Mouse (Mus musculus): ENCODE data around the gene Ankrd63. TPM values are rescaled to one million over a fixed set of nuclear protein-coding genes. Genes with fewer than 3 reads are reported as not detected.

Gene Ankrd63
- polyA plus RNA-seq, 1 experiment from 2014 or later, result 0.11 TPM

DNA sequence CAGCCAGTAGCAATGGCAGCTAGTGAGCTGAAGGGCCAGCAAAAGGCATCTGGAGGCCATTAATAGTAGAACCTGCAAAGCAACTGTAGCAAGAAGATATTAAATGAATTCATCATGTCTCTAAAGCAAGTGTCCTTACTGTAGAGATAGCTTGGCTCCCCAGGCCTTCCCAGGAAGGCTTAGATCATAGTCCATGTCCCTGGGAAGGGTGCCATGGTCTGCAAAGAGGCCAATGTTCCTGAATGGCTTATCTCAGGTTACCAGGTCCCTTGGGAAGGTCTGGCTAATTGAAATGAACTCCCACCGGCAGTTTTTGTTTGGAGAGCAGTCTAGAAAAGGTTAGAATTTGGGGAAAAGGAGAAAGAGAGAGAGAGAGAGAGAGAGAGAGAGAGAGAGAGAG lies 32.0 kb downstream of the Ankrd63 start:
- Histone ChIP-seq H3K27ac (replicated peaks) (no peak overlapping the region), H3K4me2 (replicated peaks; ENCODE audit: low read depth) (no peak overlapping the region), H3K4me1 (replicated peaks; ENCODE audit: control insufficient read depth, insufficient read depth) (0 out of 2 replicates have a peak, but pooled peaks cover 2% of the 10 kb centered on the region), H3K4me3 (ENCODE audit: low read depth, low read length) (no peak overlapping the region), H3K27me3 (ENCODE audit: control insufficient read depth, insufficient read depth, low read length) (0 out of 2 replicates have a peak, but pooled peaks cover 2% of the 10 kb centered on the region), H3K36me3 (ENCODE audit: control insufficient read depth, insufficient read depth, low read length) (no peaks in the 10 kb centered on the region), H3K9me3 (ENCODE audit: control insufficient read depth, low read length) (no peaks in the 10 kb centered on the region), H3K9ac (ENCODE audit: low read length) (no peak overlapping the region)
- DNase-seq (ENCODE audit: low spot score), result no peak
- no peak for ATAC-seq (ENCODE audit: low FRiP score, low TSS enrichment)
- WGBS, result 67% methylated on average over 1 of the region's 1 CpGs
- no peak for TF ChIP-seq EP300 (optimal IDR thresholded peaks at IDR 0.05)
- TF ChIP-seq CTCF (IDR thresholded peaks at IDR 0.05; ENCODE audit: low read depth), result no peak

DNA sequence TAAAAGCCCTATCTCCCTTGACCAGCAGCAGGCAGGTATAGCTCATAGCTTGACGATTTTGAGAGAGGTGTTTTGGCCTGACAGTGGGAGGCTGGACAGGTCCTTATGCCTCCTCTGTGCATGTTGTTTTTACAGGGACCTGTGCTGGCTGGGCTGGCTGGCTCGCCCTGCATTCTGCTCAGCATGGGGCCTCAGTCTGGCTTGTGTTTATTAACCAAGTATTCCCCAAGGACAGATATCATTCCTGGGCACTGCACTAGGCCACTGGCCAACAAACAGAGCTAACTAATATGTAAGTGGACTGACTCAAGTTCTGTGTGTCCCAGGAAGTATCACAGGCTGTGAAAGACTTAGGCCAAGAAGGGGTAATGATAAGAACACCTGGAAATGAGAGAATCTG lies 34.0 kb downstream of the Ankrd63 start:
- peak; percentile 42; the same call in 1 of the 2 replicates for ATAC-seq (ENCODE audit: low FRiP score, low TSS enrichment)
- 44% methylated on average over 2 of the region's 2 CpGs for WGBS

DNA sequence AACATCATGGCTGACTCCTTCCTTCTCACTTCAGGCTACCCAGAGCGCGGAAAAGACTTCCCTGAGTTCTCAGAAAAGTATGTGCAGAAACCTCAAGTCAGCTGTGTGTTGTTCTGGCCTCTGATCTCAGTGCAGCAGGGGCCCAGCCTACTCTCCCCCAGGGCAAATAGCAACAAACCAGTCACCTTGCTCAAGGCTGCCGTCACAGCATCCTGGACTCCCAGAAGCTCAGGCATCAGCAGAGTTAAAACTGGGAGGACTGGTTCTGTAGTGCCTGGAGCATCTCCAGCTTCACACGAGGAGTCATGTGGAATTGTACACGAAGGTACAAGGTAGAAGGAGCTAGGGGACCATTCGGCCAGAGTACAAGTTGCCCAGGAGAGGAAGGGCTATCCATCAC lies 34.5 kb downstream of the Ankrd63 start:
- Histone ChIP-seq H3K27me3 (ENCODE audit: control insufficient read depth, insufficient read depth, low read length) (no peaks in the 10 kb centered on the region), H3K36me3 (ENCODE audit: control insufficient read depth, insufficient read depth, low read length) (no peaks in the 10 kb centered on the region), H3K9me3 (ENCODE audit: control insufficient read depth, low read length) (no peaks in the 10 kb centered on the region), H3K27ac (replicated peaks) (no peak overlapping the region; the same call in 1 of the 2 replicates), H3K4me2 (replicated peaks; ENCODE audit: low read depth) (no peak overlapping the region), H3K9ac (ENCODE audit: low read length) (no peak overlapping the region), H3K4me1 (replicated peaks; ENCODE audit: control insufficient read depth, insufficient read depth) (no peaks in the 10 kb centered on the region), H3K4me3 (ENCODE audit: low read depth, low read length) (no peak overlapping the region)
- 50% methylated on average over 6 of the region's 6 CpGs for WGBS
- no peak; the same call in 1 of the 2 replicates for ATAC-seq (ENCODE audit: low FRiP score, low TSS enrichment)
- DNase-seq (ENCODE audit: low spot score), result no peak
- no peak for TF ChIP-seq CTCF (IDR thresholded peaks at IDR 0.05; ENCODE audit: low read depth)
- TF ChIP-seq EP300 (optimal IDR thresholded peaks at IDR 0.05), result no peak

More for the DNA sequence above, 34.0 kb downstream of the Ankrd63 start:
- Histone ChIP-seq H3K4me1 (replicated peaks; ENCODE audit: control insufficient read depth, insufficient read depth) (no peaks in the 10 kb centered on the region), H3K9me3 (ENCODE audit: control insufficient read depth, low read length) (no peaks in the 10 kb centered on the region), H3K27me3 (ENCODE audit: control insufficient read depth, insufficient read depth, low read length) (no peaks in the 10 kb centered on the region), H3K4me2 (replicated peaks; ENCODE audit: low read depth) (no peak overlapping the region), H3K4me3 (ENCODE audit: low read depth, low read length) (no peak overlapping the region), H3K9ac (ENCODE audit: low read length) (no peak overlapping the region), H3K36me3 (ENCODE audit: control insufficient read depth, insufficient read depth, low read length) (no peaks in the 10 kb centered on the region), H3K27ac (replicated peaks) (no peak overlapping the region; the same call in 1 of the 2 replicates)
- no peak for TF ChIP-seq EP300 (optimal IDR thresholded peaks at IDR 0.05)
- no peak for TF ChIP-seq CTCF (IDR thresholded peaks at IDR 0.05; ENCODE audit: low read depth)
- DNase-seq (ENCODE audit: low spot score), result no peak

DNA sequence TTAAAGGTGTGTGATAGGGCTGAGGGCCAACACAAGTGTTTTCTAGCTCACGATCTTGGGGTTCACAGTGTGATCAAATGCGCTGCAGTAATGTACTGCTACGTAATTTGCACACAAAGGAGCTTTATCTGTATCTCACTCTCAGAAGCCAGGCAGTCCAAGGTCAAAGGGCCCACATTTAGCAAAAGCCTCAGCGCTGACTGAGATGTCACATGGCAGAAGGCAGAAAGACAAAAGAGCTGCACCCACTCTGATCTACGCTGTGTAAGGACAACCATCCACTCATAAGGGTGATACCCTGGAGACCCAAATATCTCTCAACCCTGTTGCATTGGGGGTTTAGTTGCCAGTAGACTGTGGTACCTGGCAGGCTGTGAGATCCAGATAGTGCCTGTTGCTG lies 36.6 kb downstream of the Ankrd63 start:
- no peak for TF ChIP-seq EP300 (optimal IDR thresholded peaks at IDR 0.05)
- no peak for TF ChIP-seq CTCF (IDR thresholded peaks at IDR 0.05; ENCODE audit: low read depth)
- ATAC-seq (ENCODE audit: low FRiP score, low TSS enrichment), result no peak
- H3K4me3 ChIP-seq (ENCODE audit: low read depth, low read length), result no peak overlapping the region
- H3K4me2 ChIP-seq (replicated peaks; ENCODE audit: low read depth), result no peak overlapping the region
- H3K27ac ChIP-seq (replicated peaks), result no peak overlapping the region
- H3K9me3 ChIP-seq (ENCODE audit: control insufficient read depth, low read length), result no peaks in the 10 kb centered on the region
- no peaks in the 10 kb centered on the region for H3K36me3 ChIP-seq (ENCODE audit: control insufficient read depth, insufficient read depth, low read length)
- no peak for DNase-seq (ENCODE audit: low spot score)
- no peak overlapping the region for H3K9ac ChIP-seq (ENCODE audit: low read length)
- H3K4me1 ChIP-seq (replicated peaks; ENCODE audit: control insufficient read depth, insufficient read depth), result 0 out of 2 replicates have a peak, but pooled peaks cover 2% of the 10 kb centered on the region
- H3K27me3 ChIP-seq (ENCODE audit: control insufficient read depth, insufficient read depth, low read length), result no peaks in the 10 kb centered on the region
- WGBS, result 58% methylated on average over 5 of the region's 5 CpGs

DNA sequence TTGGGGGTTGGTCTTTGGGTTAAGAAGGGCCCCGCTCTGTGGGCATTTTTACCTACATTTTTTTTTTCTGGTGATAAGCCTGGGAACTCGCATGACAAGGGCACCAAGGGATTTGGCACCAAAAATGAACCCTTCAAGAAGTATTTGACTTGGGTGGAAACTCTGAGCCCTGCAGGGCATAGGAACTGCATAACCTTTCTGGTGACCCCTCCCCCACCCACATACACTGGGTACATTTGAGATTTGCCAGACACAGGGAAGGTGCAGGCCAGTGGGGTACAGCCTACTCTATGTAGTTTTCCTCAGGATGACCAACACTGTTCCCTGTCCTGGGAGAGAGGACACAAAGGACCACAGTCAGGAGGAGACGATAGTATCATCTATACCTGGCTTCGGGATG lies 38.1 kb downstream of the Ankrd63 start:
- DNase-seq (ENCODE audit: low spot score), result no peak
- 79% methylated on average over 4 of the region's 4 CpGs for WGBS
- no peak overlapping the region for H3K27ac ChIP-seq (replicated peaks)
- no peaks in the 10 kb centered on the region for H3K9me3 ChIP-seq (ENCODE audit: control insufficient read depth, low read length)
- H3K4me1 ChIP-seq (replicated peaks; ENCODE audit: control insufficient read depth, insufficient read depth), result 0 out of 2 replicates have a peak, but pooled peaks cover 2% of the 10 kb centered on the region
- TF ChIP-seq EP300 (optimal IDR thresholded peaks at IDR 0.05), result no peak
- no peak for TF ChIP-seq CTCF (IDR thresholded peaks at IDR 0.05; ENCODE audit: low read depth)
- H3K4me2 ChIP-seq (replicated peaks; ENCODE audit: low read depth), result no peak overlapping the region
- H3K27me3 ChIP-seq (ENCODE audit: control insufficient read depth, insufficient read depth, low read length), result no peaks in the 10 kb centered on the region
- H3K4me3 ChIP-seq (ENCODE audit: low read depth, low read length), result no peak overlapping the region
- H3K9ac ChIP-seq (ENCODE audit: low read length), result no peak overlapping the region
- ATAC-seq (ENCODE audit: low FRiP score, low TSS enrichment), result no peak
- no peaks in the 10 kb centered on the region for H3K36me3 ChIP-seq (ENCODE audit: control insufficient read depth, insufficient read depth, low read length)

DNA sequence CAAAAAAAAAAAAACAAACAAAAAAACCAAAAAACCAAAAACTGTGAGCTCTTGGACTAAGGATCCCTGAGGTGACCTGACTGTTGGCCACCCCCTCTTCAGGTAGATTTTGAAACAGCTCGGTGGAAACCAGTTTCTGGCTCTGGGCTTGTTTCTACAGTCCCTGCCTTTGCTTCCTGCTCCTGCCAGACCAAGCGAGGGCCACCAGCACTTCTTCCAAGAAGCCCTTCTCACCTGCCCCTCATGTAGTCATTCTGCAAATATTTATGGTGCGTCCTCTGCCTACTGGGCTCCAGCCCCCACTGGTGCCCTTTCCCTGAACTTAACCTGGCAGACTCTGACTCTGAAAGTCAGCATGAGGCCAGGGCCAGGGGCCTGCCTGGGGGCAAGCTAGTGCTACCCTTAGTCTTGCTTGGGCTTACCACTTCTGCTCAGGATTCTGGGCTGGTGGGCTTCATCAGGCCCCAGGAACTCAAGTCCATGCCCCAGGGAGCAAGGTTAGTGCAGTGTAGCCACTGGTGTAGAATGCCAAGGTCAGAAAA lies 38.7 kb downstream of the Ankrd63 start:
- no peak for TF ChIP-seq CTCF (IDR thresholded peaks at IDR 0.05; ENCODE audit: low read depth)
- no peak for TF ChIP-seq EP300 (optimal IDR thresholded peaks at IDR 0.05)
- ATAC-seq (ENCODE audit: low FRiP score, low TSS enrichment), result no peak

More for the DNA sequence above, 38.7 kb downstream of the Ankrd63 start:
- 57% methylated on average over 3 of the region's 3 CpGs for WGBS
- Histone ChIP-seq H3K4me1 (replicated peaks; ENCODE audit: control insufficient read depth, insufficient read depth) (0 out of 2 replicates have a peak, but pooled peaks cover 2% of the 10 kb centered on the region), H3K4me3 (ENCODE audit: low read depth, low read length) (no peak overlapping the region), H3K36me3 (ENCODE audit: control insufficient read depth, insufficient read depth, low read length) (no peaks in the 10 kb centered on the region), H3K27me3 (ENCODE audit: control insufficient read depth, insufficient read depth, low read length) (no peaks in the 10 kb centered on the region), H3K27ac (replicated peaks) (no peak overlapping the region; the same call in none of the 2 replicates), H3K4me2 (replicated peaks; ENCODE audit: low read depth) (no peak overlapping the region), H3K9me3 (ENCODE audit: control insufficient read depth, low read length) (no peaks in the 10 kb centered on the region), H3K9ac (ENCODE audit: low read length) (no peak overlapping the region)
- peak; percentile 43 for DNase-seq (ENCODE audit: low spot score)

Measured in stomach, postnatal 0 days (tissue).